Mouse (Mus musculus) adrenal gland, postnatal 4 days (tissue): ENCODE measurements around the gene Rbfox1. TPM values are rescaled to one million over a fixed set of nuclear protein-coding genes. Genes with fewer than 3 reads are reported as not detected.

ENCODE experiments used
- DNase-seq, 2 experiments: peaks; one replicate each; pipeline ENCODE4 v3.0.0; 2021 to 2022; ENCODE audit warnings: low spot score in 2 of 2, mixed read lengths in 2 of 2
- total RNA-seq, 2 experiments: library from RNA; stranded (reverse); gene quantifications; 2 replicates each; pipeline ENCODE4 v1.2.3; 2021

The Rbfox1 gene
- total RNA-seq, 2 experiments from 2014 or later, result 9.7 to 10.4 TPM

DNA sequence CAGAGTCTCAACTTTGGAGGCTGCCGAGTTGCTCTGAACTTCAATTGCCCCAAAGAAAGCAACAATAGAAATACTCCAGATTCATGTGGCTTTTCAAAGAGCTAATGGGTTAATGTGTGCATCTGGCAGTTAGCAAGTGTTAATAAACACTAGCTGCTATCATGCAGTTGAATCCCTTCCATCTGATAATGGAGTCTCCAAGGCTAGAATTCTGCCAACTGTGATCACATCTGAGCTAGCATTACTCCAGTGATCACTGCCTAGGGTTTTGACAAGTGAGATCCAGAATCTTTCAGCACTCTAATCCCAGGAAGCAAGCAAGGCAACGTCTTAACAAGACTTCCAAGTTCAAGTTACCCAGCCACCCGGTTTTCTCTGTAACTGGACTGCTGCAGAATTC, 1460.1 kb downstream of the Rbfox1 start:
- DNase-seq, result no peak

DNA sequence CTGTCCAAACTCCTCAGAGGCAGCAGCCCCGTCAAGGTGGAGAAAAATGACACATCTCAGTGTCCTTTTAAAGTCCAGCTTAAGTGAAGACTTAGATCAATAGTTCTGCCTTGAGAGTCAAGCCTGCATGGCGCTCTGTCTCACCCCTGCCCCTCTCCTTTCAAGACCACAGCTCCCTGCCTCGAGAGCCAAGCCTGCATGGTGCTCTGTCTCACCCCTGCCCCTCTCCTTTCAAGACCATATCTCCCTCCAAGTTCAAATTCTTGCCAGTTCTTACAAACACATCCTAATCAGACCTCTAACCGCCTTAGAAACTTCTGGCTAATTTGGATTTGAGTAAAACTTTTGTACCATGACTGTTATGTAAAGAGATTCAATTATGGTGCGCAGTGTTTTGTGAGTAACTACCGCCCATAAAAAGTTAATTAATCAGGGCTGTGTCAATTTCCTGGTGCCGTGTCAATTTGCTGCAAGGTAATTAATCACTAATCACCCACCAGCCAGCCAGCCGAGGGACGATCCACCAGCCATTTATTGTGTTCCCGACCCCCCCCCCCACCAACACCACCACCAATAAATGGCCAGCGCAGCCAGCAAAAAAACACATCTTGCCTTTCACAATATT, 1461.0 kb downstream of the Rbfox1 start:
- no peak for DNase-seq

GRCm38 (mm10) chr16:7347522-7348165, 1462.5 kb downstream of the Rbfox1 start:
- no peak for DNase-seq

- no peak for DNase-seq
Observed at GRCm38 (mm10) chr16:7352808-7353207, 1467.7 kb downstream of the Rbfox1 start.

- DNase-seq, result no peak
Observed at GRCm38 (mm10) chr16:7354116-7354515, 1469.0 kb downstream of the Rbfox1 start.

DNA sequence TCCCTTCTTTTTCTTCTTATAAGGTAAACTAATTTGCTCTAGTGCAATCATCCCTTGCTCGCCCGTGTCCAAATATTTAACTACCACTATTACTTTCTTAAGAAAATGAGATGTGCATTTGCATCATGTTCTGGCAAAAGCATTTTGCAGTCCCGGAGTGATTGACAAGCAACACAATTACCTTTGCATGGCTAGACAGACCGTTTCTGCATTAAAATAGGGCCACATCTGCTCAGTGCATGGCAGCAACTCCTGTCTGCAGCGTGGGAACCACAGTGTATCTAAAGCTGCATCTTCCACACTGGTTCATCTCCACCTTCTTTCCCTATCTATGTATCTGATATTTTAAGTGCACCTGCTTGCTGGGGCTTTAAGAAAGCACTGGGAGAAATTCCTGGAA, 1473.9 kb downstream of the Rbfox1 start:
- DNase-seq, result no peak

- DNase-seq, result no peak
Observed at GRCm38 (mm10) chr16:7360706-7361105, 1475.6 kb downstream of the Rbfox1 start.

- no peak for DNase-seq
Observed at GRCm38 (mm10) chr16:7365878-7366277, 1480.7 kb downstream of the Rbfox1 start.

- no peak for DNase-seq
Observed at GRCm38 (mm10) chr16:7374146-7374545, 1489.0 kb downstream of the Rbfox1 start.

DNA sequence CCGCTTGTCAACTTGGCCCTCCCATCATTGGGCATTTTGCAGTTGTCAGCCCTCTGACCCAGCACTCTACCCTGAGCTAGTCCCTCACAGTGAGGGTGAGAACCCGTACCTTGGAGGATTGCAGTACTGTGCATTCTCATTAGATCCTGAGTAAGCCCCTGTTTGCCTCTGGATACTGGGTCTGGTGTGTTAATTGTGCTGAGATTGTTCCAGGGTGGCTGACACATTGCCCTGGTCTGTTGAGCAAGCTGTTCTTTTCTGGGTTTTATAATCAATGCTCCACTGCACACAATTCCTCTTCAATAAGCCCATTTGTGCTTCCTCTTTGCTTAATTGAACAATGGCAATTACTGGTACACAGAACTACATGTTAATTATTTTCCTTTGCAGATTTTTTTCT, 1489.5 kb downstream of the Rbfox1 start:
- no peak for DNase-seq

GRCm38 (mm10) chr16:7396101-7396500, 1510.9 kb downstream of the Rbfox1 start:
- no peak for DNase-seq

GRCm38 (mm10) chr16:7404766-7405492, 1519.8 kb downstream of the Rbfox1 start:
- DNase-seq, result no peak

DNA sequence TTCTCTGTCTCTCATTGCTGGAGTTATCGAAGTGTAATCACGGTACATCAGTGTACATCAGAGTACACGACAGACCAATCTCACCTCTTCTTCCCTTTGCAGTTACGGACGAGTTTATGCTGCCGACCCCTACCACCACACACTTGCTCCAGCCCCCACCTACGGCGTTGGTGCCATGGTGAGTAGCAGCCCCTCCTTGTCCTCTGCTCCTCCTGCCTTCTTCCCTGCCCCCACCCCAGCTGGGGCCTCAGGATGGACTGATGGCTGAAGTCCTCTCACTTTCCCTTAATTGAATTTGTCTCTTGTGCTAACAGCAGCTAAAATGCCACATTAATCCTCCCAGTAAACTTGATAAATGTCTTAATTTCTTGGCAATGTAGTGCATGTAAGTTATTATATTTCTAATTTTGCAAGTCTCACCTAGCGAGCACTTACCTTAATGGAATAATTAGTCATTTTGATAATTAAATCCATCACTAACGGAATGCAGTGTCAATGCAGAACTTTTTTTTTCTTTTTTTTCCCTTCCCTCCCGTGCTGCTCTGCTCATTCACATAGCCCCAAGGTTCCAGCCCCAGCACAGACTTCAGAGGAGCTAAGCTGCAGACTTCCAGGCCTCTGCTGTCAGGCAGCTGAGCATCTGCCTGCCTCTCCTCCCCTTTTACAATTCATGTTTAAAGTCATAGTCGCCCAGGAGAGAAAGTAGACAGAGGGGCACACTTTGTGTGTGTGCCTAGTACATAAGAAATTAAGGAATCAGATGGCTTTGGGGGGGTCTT, 1522.9 kb downstream of the Rbfox1 start:
- no peak for DNase-seq

DNA sequence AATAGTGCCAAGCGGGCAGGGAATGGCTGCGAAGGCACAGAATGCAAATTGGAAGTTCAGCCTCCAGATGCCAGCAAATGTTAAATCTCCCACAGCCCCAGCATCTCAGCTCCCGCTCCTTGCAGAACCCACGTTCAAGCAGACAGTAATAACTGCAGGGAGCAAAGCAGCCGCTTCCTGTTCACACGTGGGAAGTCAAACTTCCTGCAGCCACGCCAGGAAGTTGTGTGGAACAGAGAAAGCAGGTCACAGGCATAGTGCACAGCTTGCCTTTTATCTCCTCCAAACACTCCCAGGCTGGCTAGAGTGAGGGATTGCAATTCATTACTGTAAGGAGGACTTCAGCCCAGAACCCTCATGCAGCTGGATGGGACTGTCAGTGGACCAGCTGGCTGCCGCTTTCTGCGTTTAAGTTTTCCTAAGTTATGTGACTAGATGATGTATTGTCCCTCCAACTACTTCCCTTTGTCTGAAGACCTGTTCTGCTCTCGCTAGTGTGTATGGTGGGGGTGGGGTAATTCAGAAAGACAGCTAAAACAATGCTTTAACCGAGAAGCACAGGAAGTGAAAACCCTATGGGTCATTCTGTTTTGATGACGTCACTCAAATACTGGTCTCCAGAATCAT, 1534.6 kb downstream of the Rbfox1 start:
- DNase-seq, result no peak

- no peak for DNase-seq
Observed at GRCm38 (mm10) chr16:7425386-7426089, 1540.4 kb downstream of the Rbfox1 start.

DNA sequence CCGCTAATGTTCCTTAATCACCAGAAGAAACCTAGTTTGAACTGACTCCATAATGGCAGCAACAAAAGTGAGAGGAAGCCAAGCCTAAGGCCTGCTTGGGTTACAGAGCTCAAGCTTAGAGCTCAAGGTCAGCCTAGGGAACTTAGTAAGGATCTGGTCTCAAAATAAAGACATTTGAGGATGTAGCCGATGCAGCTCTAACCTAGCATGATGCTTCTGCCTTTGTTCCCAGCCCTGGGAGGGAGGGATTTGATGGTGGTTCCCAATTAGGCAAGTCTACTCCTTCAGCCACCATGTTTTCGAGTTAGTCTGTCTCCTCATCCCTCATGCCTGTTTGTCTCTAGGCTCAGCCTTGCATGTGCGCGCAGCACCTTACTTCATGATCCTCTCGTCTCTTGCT, 1548.1 kb downstream of the Rbfox1 start:
- no peak for DNase-seq

DNA sequence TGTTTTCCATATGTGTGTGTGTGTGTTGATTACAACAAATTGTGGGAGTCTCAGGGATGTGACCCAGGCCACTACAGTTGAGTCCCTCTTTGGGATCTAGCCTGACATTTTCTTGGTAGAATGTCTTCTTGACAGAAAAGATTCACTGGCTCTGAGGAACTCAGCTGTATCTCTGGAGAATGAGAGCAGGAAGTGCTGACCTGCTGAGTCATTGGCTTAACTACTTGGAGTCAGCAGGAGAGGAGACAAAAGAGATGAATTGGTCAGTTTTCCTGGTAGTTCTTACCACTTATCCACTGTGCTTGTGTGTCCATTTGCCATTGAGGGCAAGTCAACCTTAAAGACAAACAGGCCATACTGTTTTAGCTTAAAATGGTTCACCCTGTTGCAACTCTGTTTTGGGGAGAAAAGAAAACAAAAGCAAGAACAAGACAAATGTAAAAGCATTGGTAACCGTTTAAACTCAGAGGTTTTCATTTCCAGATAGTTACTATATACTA, 1561.7 kb downstream of the Rbfox1 start:
- DNase-seq, result no peak

DNA sequence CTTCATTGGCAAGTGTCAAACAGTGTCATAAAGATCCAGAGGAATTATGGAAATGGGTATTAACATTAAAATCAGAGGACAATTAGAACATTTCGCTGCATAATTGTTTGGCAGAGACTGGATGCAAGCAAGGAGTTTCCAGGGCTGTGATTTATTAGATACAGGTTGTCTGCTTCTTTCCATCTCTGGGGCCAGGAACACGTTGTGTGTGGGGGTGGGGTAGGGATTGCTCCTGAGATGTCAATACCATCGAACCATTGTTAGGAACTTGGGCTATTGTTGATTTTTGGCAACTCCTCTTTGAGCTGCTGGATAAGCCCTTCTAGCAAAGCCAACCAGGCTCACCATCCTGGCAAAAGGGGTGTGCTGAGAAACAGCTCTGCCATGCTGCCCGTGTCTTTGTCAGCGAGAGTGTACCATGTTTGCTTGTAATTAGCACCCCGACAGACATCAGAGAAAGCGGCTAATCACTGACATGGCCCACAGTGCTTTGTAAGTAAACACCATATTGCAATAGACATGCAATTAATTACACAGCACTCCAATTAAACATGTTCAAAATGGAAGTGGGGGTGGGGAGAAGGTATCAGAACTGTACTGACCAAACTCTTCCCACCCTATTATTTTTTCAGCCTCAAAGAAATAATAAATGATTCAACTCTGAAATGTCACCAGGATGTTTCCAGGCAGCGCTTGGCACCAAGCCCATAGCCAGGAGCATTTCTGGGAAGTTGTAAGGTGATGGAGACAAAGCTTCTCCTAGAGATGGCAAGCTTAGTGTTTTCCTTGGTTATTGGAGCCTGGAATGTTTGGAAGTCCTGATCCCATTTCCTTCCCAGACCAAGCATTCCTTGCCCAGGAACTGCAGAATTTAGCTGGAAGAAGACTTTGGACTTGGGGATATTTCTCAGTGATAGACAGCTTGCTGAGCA, 1562.8 kb downstream of the Rbfox1 start:
- DNase-seq, result no peak

- no peak for DNase-seq
Observed at GRCm38 (mm10) chr16:7451193-7451592, 1566.0 kb downstream of the Rbfox1 start.
